Mouse (Mus musculus) small intestine, adult 2 months (tissue): ENCODE data around the gene Med12l.

Experiments
- CTCF ChIP-seq: fragments of 200-500 bp; IDR thresholded peaks from 2 replicates; pipeline ENCODE4 v1.5.1; 2012; ENCODE audit warnings: low read depth, mild to moderate bottlenecking, control low read depth, inconsistent platforms, low read length, moderate library complexity, mixed read lengths; ENCODE audit not compliant: insufficient replicate concordance, insufficient read length; ENCODE audit errors: extremely low read depth
- POLR2A ChIP-seq: fragments of 200-500 bp; IDR thresholded peaks from 2 replicates; pipeline ENCODE4 v1.6.1; 2012; ENCODE audit warnings: low read depth, mild to moderate bottlenecking, control low read depth, inconsistent platforms, low read length, moderate library complexity

DNA sequence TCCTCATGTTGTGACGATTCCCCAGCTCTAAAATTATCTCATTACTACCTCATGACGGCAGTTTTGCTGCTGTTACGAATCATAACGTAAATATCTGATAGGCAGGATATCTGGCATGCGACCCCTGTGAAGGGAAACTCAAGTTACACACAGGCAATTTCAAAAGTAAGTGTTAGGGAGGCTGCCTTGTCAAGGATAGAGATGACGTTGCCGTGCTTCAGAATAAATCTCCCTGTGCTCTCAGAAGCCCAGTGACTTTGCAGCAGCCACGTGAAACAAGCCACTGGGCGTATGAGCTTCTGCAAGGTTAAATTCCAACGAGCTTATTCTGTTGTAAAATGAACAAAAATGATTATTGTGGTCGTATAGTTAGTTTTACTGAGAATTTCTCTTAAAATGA lies 73.0 kb downstream of the Med12l start:
- TF ChIP-seq CTCF (no peak), POLR2A (no peak)
